Mouse (Mus musculus) urinary bladder, adult 18-20 months (tissue): ENCODE measurements at regions not wholly inside any gene's neighbourhood (a gene's known extent, or its start where the extent isn't known, plus 50 kb on each side); places are given as distances from the start of the nearest gene placed in this dataset.

Experiments used
- DNase-seq, 2 experiments: peaks; one replicate each; pipeline ENCODE4 v3.0.0; 2022; ENCODE audit warnings: low spot score in 2 of 2, mixed read lengths in 2 of 2

GRCm38 (mm10) chr12:77135661-77136060 is 102.3 kb upstream of the Fut8 start:
- DNase-seq = no peak

GRCm38 (mm10) chr12:77135067-77135466 is 102.9 kb upstream of the Fut8 start:
- no peak for DNase-seq

GRCm38 (mm10) chr12:77134306-77135010 is 103.5 kb upstream of the Fut8 start:
- no peak for DNase-seq

- no peak for DNase-seq
Measured at GRCm38 (mm10) chr12:77133465-77134305, 104.2 kb upstream of the Fut8 start.

- peak in 1 of 2 experiments; percentile 9 for DNase-seq
Measured at GRCm38 (mm10) chr12:77131328-77131727, 106.6 kb upstream of the Fut8 start.

GRCm38 (mm10) chr12:77130526-77130925 is 107.4 kb upstream of the Fut8 start:
- peak in 1 of 2 experiments; percentile 8 for DNase-seq

DNA sequence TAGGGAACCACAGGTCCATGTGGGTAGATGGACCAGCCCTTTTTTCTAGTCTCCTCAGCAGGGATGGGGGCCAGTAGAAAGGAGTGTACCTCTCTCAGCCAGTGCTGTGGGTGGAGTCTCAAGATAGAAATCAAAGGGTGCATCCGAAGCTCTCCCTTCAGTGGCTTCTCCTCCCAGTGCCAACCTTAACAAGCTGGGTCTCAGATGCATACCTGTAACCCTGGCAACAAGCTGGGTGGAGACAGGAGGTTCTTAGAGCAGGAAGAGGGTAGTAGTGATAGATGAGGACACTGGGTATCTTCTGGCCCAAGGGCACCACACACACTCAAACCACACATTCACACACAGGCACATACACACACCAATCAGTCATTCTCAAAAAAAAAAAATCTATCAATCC is 113.7 kb upstream of the Fut8 start:
- no peak for DNase-seq

- no peak for DNase-seq
Measured at GRCm38 (mm10) chr12:77113516-77113915, 124.4 kb upstream of the Fut8 start.

GRCm38 (mm10) chr12:77112133-77112532 is 125.8 kb upstream of the Fut8 start:
- no peak for DNase-seq

- DNase-seq = no peak
Measured at GRCm38 (mm10) chr12:77107251-77107650, 130.7 kb upstream of the Fut8 start.

DNA sequence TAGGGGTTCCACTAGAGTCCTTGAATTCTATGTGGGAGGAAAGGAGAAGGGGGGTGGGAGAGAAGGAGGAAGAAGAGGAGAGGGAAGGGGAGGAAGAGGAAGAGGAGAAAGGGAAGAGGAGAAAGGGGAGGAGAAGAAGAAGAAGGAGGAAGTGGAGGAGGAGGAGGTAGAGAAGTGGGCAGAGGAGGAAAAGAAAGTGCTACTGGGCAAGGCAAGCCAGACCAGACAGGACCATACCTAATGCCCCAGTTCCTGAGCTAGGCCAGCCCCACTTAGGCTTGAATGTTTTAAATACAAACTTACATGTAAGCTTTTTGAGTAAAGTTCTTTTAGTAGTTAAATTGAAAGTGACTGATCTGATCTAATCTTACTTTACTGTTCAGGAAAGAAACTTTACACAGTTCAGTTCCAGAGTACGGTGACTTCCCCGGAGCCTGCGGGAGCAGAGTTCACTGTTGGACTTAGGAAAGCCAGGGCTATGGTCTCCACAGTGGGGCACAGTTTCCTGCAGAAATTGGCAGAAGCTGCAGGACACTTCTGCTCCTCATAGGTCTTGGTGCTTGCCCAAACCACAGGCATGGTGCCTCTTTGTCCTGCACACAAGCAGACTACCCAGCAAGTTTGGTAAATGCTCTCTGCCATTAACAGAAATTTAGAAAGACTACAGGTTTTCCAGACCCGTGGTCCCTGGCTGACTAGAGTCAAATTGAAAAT is 131.9 kb upstream of the Fut8 start:
- DNase-seq = no peak

DNA sequence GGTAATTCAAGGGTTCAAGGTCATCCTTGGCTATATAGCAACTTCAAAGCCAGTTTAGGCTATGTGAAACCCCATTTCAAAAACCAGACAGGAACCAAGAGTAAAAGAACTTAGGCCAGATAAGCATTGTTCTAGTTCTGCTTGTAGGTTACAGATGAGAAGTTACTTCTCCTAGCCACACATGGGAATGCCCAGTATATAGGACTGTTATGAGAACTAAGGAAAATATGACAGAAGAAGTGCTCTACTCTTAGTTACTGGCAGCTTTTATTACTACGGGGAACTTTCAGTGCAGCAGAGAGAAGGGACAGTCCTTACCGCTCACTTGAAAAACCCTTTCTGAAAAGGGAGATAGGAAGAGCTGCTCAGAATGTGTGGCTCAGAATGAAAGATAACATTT is 137.4 kb upstream of the Fut8 start:
- DNase-seq = no peak

DNA sequence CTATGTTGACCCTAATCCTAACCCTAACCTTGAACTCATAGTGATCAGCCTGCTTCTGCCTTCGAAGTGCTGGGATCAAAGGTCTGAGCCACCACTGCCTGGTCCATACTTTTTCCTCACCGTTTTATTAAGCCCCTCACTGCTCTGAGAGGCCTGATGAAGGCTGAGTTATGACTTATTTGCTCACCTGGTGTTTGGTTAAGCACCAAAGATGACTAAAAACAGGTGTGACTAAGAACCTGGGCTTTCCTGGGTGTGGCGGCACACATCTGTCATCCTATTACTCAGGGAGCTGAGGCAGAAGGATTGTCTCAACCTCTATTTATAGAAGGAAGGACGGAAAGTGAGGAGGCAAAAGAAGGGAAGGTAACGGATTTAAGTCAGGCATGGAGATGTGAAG is 137.5 kb upstream of the Max start:
- DNase-seq = no peak

DNA sequence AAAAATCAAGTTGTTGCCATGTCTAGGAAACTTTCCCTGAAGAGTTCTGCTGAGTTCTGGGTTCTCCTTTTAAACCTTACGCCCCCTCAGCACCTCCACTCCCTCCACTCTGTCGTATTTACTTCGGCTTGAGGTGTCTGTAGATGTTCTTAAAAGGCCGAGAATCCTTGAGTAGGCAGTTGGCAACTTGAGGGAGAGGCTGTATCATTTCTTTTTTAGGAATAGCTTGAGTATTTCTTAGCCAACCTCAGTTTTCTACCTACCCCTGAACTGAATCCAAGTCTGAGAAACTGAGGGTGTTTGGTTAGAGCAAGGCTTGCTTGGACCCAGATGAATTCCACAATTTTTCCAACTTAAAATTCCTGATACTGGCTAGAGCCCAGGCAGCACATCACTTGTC is 136.8 kb upstream of the Max start:
- no peak for DNase-seq

GRCm38 (mm10) chr12:77097831-77098230 is 135.8 kb upstream of the Max start:
- DNase-seq = no peak

DNA sequence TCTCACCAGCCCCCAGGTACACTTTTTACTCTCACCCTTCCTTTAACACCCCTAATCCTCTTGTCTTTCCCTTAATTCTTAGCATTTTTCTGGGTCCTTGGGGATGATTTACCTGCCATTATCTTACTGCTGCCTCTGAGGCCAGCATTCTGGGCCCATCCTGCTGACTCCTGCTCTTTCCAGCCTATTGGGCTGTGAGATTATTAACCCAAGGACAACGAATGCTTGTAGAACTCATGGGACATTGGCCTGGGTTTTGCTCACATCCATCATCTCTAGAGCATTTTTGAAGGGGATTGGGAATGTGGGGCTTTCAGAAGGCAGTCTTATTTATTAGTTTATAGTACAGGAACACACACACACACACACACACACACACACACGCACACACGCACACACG is 134.5 kb upstream of the Max start:
- no peak for DNase-seq

DNA sequence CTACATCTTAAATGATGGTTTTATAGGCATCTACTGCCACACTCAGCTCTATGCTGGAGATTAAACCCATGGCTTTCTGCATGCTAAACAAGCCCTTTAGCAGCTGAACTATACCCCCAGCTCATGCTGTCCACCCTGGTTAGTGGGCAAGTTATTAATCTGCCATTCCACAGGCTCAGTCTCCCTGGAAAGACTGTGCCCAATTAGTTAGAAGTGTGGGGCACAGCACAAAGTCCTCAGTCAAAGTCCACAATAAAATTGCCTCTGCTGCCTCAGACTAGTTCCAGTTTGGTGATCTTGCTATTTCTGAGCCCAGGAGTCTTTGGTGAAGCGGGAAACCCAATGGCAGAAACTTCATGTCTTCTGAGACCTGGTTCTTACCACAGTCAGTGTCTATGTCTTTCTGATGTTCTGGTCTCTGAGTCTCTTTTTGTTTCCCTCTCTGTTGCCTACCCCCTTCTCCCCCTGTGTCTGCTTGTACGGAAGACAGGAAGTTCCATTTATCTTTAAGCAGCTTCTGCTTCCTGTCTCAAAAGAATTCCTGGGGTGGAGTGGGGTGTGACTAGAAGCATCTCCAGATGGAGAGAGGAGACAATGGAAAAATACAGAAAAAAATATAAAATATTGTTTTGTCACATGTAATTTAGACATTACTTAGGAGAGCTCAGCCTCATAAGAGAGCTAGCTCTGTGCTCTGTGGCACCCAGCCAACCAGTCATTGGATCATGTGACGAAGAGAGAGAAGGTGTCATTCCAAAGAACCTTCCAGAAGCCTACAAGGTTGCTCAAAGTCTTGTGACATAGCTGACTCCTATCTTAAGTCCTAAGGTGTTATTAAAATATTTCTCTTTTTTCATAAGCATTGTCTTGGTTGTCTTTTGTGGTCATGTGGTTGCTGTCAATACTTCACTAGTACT is 133.3 kb upstream of the Max start:
- no peak for DNase-seq

- DNase-seq = no peak
Measured at GRCm38 (mm10) chr12:77094168-77094567, 132.2 kb upstream of the Max start.

- no peak for DNase-seq
Measured at GRCm38 (mm10) chr12:77092741-77093140, 130.7 kb upstream of the Max start.

DNA sequence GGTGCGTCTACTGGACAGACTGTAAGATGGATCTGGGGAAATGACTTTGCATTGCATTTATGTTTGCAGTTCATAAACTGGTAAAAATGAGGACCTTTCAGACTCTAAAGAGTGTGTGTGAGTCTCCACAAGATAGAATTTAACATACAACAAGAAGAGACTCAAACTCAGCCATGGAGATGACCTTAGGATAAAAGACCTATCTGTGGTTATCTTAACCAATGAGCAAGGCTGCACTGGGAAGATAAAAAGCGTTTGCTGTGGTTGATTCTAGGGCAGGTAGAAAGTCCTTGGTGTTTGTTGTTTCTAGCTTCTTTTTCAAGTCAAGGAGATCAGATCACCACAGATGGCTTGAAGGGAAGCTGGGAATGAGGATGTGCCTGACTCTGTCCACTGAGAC is 130.1 kb upstream of the Max start:
- no peak for DNase-seq

DNA sequence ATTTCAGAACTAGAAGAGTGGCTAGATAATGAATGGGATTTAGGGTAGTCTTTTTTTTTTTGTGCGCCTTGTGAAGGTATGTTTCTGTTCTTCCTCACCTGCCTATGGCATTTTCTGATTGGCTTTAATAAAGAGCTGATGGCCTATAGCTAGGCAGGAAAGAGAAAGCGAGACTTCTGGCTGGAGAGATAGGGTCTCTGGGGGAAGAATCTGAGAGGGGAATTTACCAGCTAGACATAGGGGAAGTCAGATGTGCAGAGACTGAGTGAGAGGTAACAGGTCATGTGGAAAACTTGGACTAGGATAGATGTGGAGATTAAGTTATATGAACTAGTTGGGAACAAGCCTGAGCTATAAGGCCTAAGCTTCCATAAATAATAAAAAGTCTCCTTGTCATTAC is 129.7 kb upstream of the Max start:
- no peak for DNase-seq

- no peak for DNase-seq
Measured at GRCm38 (mm10) chr12:77090525-77090924, 128.5 kb upstream of the Max start.
